Mouse (Mus musculus): ENCODE measurements around the gene Tdp2.

Tdp2 gene

GRCm38 (mm10) chr13:24831353-24832130 is at the start of gene Tdp2, which contains the start of gene Acot13:
Gene Tdp2, plus strand, starts transcription at chr13:24831679.
Gene Acot13, minus strand, starts transcription at chr13:24831540.
- peak; percentile 93 to 98 for DNase-seq (ENCODE audit: low spot score in 2 of 2)

- DNase-seq (ENCODE audit: low spot score in 2 of 2), result peak in 1 of 2 experiments; percentile 47
Observed at GRCm38 (mm10) chr13:24781916-24782315, 49.6 kb upstream of the Tdp2 start.

GRCm38 (mm10) chr13:24786014-24786490 is 45.4 kb upstream of the Tdp2 start:
- peak in 1 of 2 experiments; percentile 60 for DNase-seq (ENCODE audit: low spot score in 2 of 2)

- DNase-seq (ENCODE audit: low spot score in 2 of 2), result peak in 1 of 2 experiments; percentile 20
Observed at GRCm38 (mm10) chr13:24787477-24787876, 44.0 kb upstream of the Tdp2 start.

- DNase-seq (ENCODE audit: low spot score in 2 of 2), result peak; percentile 32 to 65
Observed at GRCm38 (mm10) chr13:24791349-24791748, 40.1 kb upstream of the Tdp2 start.

GRCm38 (mm10) chr13:24792411-24793045 is 39.0 kb upstream of the Tdp2 start:
- DNase-seq (ENCODE audit: low spot score in 2 of 2), result no peak

GRCm38 (mm10) chr13:24798686-24799085 is 32.8 kb upstream of the Tdp2 start:
- DNase-seq (ENCODE audit: low spot score in 2 of 2), result no peak

- DNase-seq (ENCODE audit: low spot score in 2 of 2), result no peak
Observed at GRCm38 (mm10) chr13:24799378-24799777, 32.1 kb upstream of the Tdp2 start.

- DNase-seq (ENCODE audit: low spot score in 2 of 2), result peak; percentile 32 to 74
Observed at GRCm38 (mm10) chr13:24799925-24800673, 31.4 kb upstream of the Tdp2 start.

- peak; percentile 97 to 98 for DNase-seq (ENCODE audit: low spot score in 2 of 2)
Observed at GRCm38 (mm10) chr13:24800674-24801307, 30.7 kb upstream of the Tdp2 start.

GRCm38 (mm10) chr13:24801308-24801921 is 30.1 kb upstream of the Tdp2 start, which contains the start of gene BC005537:
Gene BC005537, plus strand, starts transcription at chr13:24801657.
- peak; percentile 62 to 86 for DNase-seq (ENCODE audit: low spot score in 2 of 2)

GRCm38 (mm10) chr13:24802131-24802691 is 29.3 kb upstream of the Tdp2 start:
- peak; percentile 46 to 79 for DNase-seq (ENCODE audit: low spot score in 2 of 2)

- no peak for DNase-seq (ENCODE audit: low spot score in 2 of 2)
Observed at GRCm38 (mm10) chr13:24803196-24803595, 28.3 kb upstream of the Tdp2 start.

GRCm38 (mm10) chr13:24806079-24806478 is 25.4 kb upstream of the Tdp2 start:
- no peak for DNase-seq (ENCODE audit: low spot score in 2 of 2)

GRCm38 (mm10) chr13:24812521-24812920 is 19.0 kb upstream of the Tdp2 start:
- no peak for DNase-seq (ENCODE audit: low spot score in 2 of 2)

GRCm38 (mm10) chr13:24814616-24815015 is 16.9 kb upstream of the Tdp2 start:
- no peak for DNase-seq (ENCODE audit: low spot score in 2 of 2)

GRCm38 (mm10) chr13:24816125-24817092 is 15.1 kb upstream of the Tdp2 start:
- DNase-seq (ENCODE audit: low spot score in 2 of 2), result peak in 1 of 2 experiments; percentile 63

- no peak for DNase-seq (ENCODE audit: low spot score in 2 of 2)
Observed at GRCm38 (mm10) chr13:24819931-24820330, 11.5 kb upstream of the Tdp2 start.

- DNase-seq (ENCODE audit: low spot score in 2 of 2), result no peak
Observed at GRCm38 (mm10) chr13:24822663-24823343, 8.7 kb upstream of the Tdp2 start.
